Mouse (Mus musculus) lung, postnatal 0 days (tissue): ENCODE results near the gene Lmbrd2. TPM values are rescaled to one million over a fixed set of nuclear protein-coding genes. Genes with fewer than 3 reads are reported as not detected.
A peak's percentile ranks its signal among the peaks of the same experiment; 100 is the strongest.

Source experiments
- ATAC-seq: fragments of 200-750 bp; cut with Nextera tagmentation; 2 replicates; pipeline ENCODE4 v1.8.0; 2017; ENCODE audit warnings: moderate library complexity
- DNase-seq: peaks from one replicate; pipeline ENCODE4 v3.0.0-alpha.2; 2016; ENCODE audit warnings: low spot score
- H3K27ac ChIP-seq: fragments of 300-500 bp; sonication (generic); 2 replicates; pipeline ENCODE4 v1.5.1; 2014; ENCODE audit warnings: antibody characterized with exemption, mild to moderate bottlenecking, low read length, mixed read lengths
- H3K27me3 ChIP-seq: fragments of 300-500 bp; sonication (generic); replicated peaks from 2 replicates; pipeline ENCODE4 v1.6.1; 2014; ENCODE audit warnings: low read length, mixed read lengths; ENCODE audit not compliant: insufficient read depth
- H3K36me3 ChIP-seq: fragments of 300-500 bp; sonication (generic); 2 replicates; pipeline ENCODE4 v1.6.1; 2014; ENCODE audit warnings: low read length, mixed read lengths; ENCODE audit not compliant: insufficient read depth
- H3K4me1 ChIP-seq: fragments of 300-500 bp; sonication (generic); 2 replicates; pipeline ENCODE4 v1.6.1; 2014; ENCODE audit warnings: antibody characterized with exemption, low read depth, low read length, mixed read lengths; ENCODE audit not compliant: insufficient read depth
- H3K4me2 ChIP-seq: fragments of 300-500 bp; sonication (generic); replicated peaks from 2 replicates; pipeline ENCODE4 v1.6.1; 2014; ENCODE audit warnings: low read depth, mild to moderate bottlenecking, low read length, moderate library complexity, mixed read lengths
- H3K4me3 ChIP-seq: fragments of 300-500 bp; sonication (generic); 2 replicates; pipeline ENCODE4 v1.5.1; 2014; ENCODE audit warnings: low read depth, low read length
- H3K9ac ChIP-seq: fragments of 300-500 bp; sonication (generic); replicated peaks from 2 replicates; pipeline ENCODE4 v1.6.1; 2014; ENCODE audit warnings: low read depth, mild to moderate bottlenecking
- H3K9me3 ChIP-seq: fragments of 300-500 bp; sonication (generic); 2 replicates; pipeline ENCODE4 v1.6.1; 2016; ENCODE audit warnings: low read length, mixed read lengths
- CTCF ChIP-seq: IDR thresholded peaks from 2 replicates; pipeline ENCODE4 v1.5.1; 2016; ENCODE audit warnings: antibody characterized with exemption, mild to moderate bottlenecking
- EP300 ChIP-seq: IDR thresholded peaks from 2 replicates; pipeline ENCODE4 v1.6.1; 2016; ENCODE audit warnings: antibody characterized with exemption, mild to moderate bottlenecking, control low read depth
- WGBS: fragments of 180-500 bp; shearing (Covaris S2); extraction: QIAGEN DNeasy Blood & Tissue Kit; methylation state at CpG from one replicate; pipeline ENCODE4 v1.1.7; 2014; 5-methylcytosine and 5-hydroxymethylcytosine counted together
- polyA plus RNA-seq: library from polyadenylated mRNA; unstranded; fragments of >200 nt; fragmentation: Nextera tagmentation; extraction: Ambion mirVana; gene quantifications from 2 replicates; pipeline ENCODE4 v1.2.1, GENCODE M21; 2015

Lmbrd2 gene
- 2.1 and 2.4 TPM in 2 replicates for polyA plus RNA-seq

DNA sequence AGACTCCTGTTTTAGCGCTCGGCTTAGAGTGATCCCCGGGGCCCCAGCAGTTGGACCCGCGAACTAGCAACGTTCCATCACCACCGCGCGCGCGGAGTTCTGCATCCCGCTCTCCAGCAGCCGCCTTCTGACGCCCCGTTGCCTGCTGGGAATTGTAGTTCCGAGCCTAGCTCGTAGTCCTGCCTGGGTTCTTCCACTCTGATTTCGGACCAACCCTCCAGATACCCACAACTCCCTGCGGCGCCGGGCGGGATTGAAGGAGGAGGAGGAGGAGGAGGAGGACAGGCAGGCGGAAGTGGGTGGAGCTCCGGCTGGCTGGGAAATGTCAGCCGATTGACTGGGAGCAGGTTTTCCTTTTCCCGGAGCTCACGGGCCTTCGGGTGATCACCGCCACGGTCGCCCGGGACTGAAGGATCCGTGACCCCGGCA, at the start of gene Lmbrd2:
Gene Lmbrd2 (plus strand): TSS at position 299 of the 429 bp plus-strand sequence.
- Histone ChIP-seq H3K27me3 (no peaks in the 10 kb centered on the region), H3K4me2 (peak within 1 kb of the TSS; percentile 88), H3K9ac (peak within 1 kb of the TSS; percentile 82), H3K27ac (peak within 1 kb of the TSS; percentile 73), H3K4me1 (peaks cover 10% of the 10 kb centered on the region; the same call in 1 of the 2 replicates), H3K9me3 (no peaks in the 10 kb centered on the region), H3K36me3 (no peaks in the 10 kb centered on the region), H3K4me3 (peak within 1 kb of the TSS; percentile 95)
- TF ChIP-seq CTCF (no peak), EP300 (no peak)
- WGBS: under 1% methylated on average over 31 of the region's 34 CpGs
- ATAC-seq: peak; percentile 100
- DNase-seq: peak; percentile 99

DNA sequence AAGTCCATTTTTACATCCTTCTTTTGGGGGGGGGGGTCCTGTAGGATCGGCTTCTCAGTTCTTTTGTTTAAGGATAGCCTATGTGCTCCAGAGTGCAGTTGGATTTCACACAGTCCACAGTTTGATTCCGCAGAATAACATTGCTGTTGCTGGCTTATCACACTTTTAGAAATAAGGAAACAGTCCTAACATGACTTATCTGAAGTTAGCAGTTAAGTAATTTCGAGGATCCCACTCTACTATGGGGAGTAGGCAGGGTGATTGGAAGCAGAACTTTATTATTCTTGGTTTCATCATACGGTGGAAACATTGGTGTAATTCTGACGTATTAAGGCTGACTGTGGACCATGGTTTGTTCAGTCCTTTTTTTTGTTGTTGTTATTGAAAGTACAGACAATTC, 49.7 kb upstream of the Lmbrd2 start:
- Histone ChIP-seq H3K27me3 (no peaks in the 10 kb centered on the region), H3K27ac (peak overlapping the region; percentile 35; the same call in 1 of the 2 replicates), H3K4me3 (no peak overlapping the region), H3K4me1 (0 out of 2 replicates have a peak, but pooled peaks cover 7% of the 10 kb centered on the region), H3K9ac (no peak overlapping the region), H3K4me2 (no peak overlapping the region), H3K36me3 (no peaks in the 10 kb centered on the region), H3K9me3 (no peaks in the 10 kb centered on the region)
- TF ChIP-seq EP300 (no peak), CTCF (no peak)
- ATAC-seq (no peak), DNase-seq (no peak)
- 69% methylated on average over 5 of the region's 5 CpGs for WGBS

DNA sequence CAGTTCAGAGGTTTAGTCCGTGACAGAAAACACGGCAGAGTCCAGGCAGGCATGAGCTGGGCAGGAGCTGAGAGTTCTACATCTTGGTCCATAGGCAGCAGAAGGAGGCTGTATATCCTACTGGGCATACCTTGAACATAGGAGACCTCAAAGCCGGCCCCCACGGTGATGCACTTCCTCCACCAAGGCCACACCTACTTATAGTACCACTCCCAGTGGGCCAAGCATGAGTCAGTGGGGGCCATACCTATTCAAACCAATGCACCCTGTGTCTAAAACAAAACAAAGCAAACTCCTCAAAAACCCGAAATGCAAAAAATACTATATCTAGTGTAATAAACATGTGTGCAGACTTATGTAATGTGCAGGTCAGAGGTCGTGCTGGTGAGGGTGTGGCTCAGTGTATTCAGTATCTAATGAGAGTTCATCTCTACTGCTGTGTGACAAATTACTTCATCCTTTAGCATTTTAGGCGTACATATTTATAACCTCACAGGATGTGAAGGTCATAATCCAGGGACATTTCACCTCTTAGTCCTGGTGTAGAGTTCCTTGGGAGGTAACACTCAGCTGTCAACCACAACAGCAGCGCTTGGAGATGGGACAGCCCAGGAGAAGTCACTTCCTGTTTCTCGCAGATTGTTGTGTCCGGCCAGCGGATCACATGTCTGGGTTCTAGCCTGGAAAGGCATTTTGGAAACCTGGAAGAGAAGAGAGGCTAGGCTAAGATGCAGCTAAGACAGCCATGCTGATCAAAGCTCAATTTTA, 46.6 kb upstream of the Lmbrd2 start:
- Histone ChIP-seq H3K9me3 (no peaks in the 10 kb centered on the region), H3K4me1 (0 out of 2 replicates have a peak, but pooled peaks cover 7% of the 10 kb centered on the region), H3K27ac (0 out of 2 replicates have a peak overlapping the region, but pooled peaks have one; percentile 14), H3K9ac (no peak overlapping the region), H3K4me3 (no peak overlapping the region), H3K36me3 (no peaks in the 10 kb centered on the region), H3K27me3 (no peaks in the 10 kb centered on the region), H3K4me2 (peak overlapping the region; percentile 35)
- TF ChIP-seq CTCF (no peak), EP300 (no peak)
- DNase-seq: no peak
- ATAC-seq: peak; percentile 55
- WGBS: 54% methylated on average over 11 of the region's 11 CpGs

DNA sequence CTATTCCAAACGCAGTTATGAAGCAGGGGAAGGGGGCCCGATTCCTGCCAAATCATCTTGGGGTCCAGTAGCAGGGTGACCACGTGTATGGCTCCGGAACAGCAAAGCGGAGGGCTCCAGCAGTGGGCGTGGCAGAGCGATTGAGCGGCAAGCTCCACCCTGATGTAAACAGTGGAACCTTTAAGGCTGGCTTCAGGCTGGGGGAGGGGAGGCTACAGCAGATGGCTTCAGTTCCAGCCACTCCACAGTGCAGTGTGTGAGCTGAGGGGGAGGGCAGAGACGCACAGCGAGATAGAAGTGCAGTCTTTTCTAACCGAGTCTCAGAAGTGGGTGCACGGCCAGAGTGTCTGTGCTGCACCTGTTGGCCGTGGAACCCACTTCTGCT, 46.0 kb upstream of the Lmbrd2 start:
- H3K27ac ChIP-seq: no peak overlapping the region
- H3K4me2 ChIP-seq: peak overlapping the region; percentile 35
- TF ChIP-seq EP300 (0 out of 2 replicates have a peak, but pooled peaks have one; percentile 9), CTCF (no peak)
- H3K36me3 ChIP-seq: no peaks in the 10 kb centered on the region
- H3K4me1 ChIP-seq: 0 out of 2 replicates have a peak, but pooled peaks cover 7% of the 10 kb centered on the region
- no peak overlapping the region for H3K9ac ChIP-seq
- H3K4me3 ChIP-seq: no peak overlapping the region
- 8% methylated on average over 13 of the region's 13 CpGs for WGBS
- DNase-seq: peak; percentile 82
- H3K9me3 ChIP-seq: no peaks in the 10 kb centered on the region
- ATAC-seq: peak; percentile 91
- H3K27me3 ChIP-seq: no peaks in the 10 kb centered on the region

DNA sequence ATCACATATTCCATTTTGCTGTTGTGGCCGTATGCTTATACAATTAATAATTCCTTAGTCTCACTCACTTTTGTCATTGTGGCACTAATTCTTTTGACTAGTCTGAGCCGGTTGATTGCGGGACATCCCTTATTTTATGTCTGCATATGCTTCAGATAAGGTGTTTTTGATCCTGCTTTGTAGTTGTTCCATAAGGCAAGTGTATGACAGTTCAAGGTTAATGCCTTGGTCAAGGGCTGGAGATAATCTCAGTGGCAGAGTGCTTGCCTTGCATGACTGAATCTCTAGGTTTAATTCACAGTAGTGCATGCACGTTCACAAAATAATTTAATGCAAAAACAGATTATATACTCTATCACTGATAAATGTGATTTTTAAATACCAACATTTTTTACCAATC, 43.5 kb upstream of the Lmbrd2 start:
- H3K27ac ChIP-seq: no peak overlapping the region
- WGBS: 88% methylated on average over 4 of the region's 4 CpGs
- no peak for DNase-seq
- H3K9me3 ChIP-seq: no peaks in the 10 kb centered on the region
- H3K36me3 ChIP-seq: no peaks in the 10 kb centered on the region
- TF ChIP-seq EP300 (no peak), CTCF (no peak)
- H3K4me1 ChIP-seq: 0 out of 2 replicates have a peak, but pooled peaks cover 7% of the 10 kb centered on the region
- no peak overlapping the region for H3K4me3 ChIP-seq
- no peak overlapping the region for H3K4me2 ChIP-seq
- no peaks in the 10 kb centered on the region for H3K27me3 ChIP-seq
- no peak for ATAC-seq
- H3K9ac ChIP-seq: no peak overlapping the region

DNA sequence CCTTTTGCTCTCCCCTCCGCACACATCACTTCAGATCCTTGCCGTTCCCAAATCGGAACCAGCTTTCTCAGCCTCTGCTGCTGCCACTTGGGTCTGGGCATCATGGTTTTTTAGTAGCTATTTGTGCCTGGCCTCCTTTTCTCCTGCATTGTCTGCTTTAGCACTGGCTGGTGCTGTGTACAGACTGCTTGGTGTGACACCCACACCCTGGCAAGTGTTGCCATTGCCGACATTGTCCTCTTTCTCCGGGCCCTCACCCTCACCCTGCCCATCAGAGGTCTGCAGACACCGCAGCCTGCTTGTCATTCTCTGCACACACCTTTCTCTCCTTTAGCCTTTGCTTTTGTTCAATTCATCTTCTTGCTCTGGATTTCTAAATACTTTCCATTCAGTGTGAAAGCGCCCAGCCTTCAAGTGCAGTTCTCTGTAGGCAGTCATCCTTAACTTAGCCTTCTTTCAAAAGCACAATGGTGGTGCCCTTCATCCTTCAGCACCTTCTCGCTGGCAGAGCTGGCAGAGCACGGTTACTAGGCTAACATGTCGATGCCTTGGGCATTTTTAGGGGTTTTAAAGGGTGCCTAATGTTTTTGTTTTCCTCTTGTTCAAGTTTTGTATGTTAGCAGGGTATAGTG, 39.8 kb upstream of the Lmbrd2 start:
- no peak overlapping the region for H3K27ac ChIP-seq
- no peak overlapping the region for H3K4me2 ChIP-seq
- no peaks in the 10 kb centered on the region for H3K4me1 ChIP-seq
- no peaks in the 10 kb centered on the region for H3K9me3 ChIP-seq
- H3K36me3 ChIP-seq: peaks cover 4% of the 10 kb centered on the region; the same call in 1 of the 2 replicates
- 95% methylated on average over 10 of the region's 10 CpGs for WGBS
- H3K4me3 ChIP-seq: no peak overlapping the region
- DNase-seq (no peak), ATAC-seq (no peak)
- TF ChIP-seq CTCF: no peak
- TF ChIP-seq EP300: no peak
- no peak overlapping the region for H3K9ac ChIP-seq
- H3K27me3 ChIP-seq: no peaks in the 10 kb centered on the region
